Mouse (Mus musculus) megakaryocyte-erythroid progenitor cell, adult 5-6 weeks (primary cell): Measurements from ENCODE around the gene Cmtm1. TPM values are rescaled to one million over a fixed set of nuclear protein-coding genes. Genes with fewer than 3 reads are reported as not detected.
"Not testable (repeated sequence)": the region's sequence is repeated elsewhere in the genome, so short reads cannot be mapped to it uniquely, and the experiment has no call there.

Source experiments
- ATAC-seq: replicated peaks from 2 replicates; pipeline ENCODE4 v1.8.0; 2016; ENCODE audit warnings: mild to moderate bottlenecking, inconsistent platforms; ENCODE audit not compliant: severe bottlenecking, poor library complexity, low FRiP score, low TSS enrichment
- total RNA-seq, 2 experiments: library from RNA; stranded (forward) in 1 of 2; stranded (reverse) in 1 of 2; fragments of 200-1000, 215-1000 nt in 1 of 2; fragments of >200 nt in 1 of 2; fragmentation: Nextera tagmentation in 1 of 2; gene quantifications; 2 replicates each; pipeline ENCODE4 v1.2.3; 2014 to 2017

Cmtm1 gene
- total RNA-seq, 2 experiments from 2014 or later: not detected

DNA sequence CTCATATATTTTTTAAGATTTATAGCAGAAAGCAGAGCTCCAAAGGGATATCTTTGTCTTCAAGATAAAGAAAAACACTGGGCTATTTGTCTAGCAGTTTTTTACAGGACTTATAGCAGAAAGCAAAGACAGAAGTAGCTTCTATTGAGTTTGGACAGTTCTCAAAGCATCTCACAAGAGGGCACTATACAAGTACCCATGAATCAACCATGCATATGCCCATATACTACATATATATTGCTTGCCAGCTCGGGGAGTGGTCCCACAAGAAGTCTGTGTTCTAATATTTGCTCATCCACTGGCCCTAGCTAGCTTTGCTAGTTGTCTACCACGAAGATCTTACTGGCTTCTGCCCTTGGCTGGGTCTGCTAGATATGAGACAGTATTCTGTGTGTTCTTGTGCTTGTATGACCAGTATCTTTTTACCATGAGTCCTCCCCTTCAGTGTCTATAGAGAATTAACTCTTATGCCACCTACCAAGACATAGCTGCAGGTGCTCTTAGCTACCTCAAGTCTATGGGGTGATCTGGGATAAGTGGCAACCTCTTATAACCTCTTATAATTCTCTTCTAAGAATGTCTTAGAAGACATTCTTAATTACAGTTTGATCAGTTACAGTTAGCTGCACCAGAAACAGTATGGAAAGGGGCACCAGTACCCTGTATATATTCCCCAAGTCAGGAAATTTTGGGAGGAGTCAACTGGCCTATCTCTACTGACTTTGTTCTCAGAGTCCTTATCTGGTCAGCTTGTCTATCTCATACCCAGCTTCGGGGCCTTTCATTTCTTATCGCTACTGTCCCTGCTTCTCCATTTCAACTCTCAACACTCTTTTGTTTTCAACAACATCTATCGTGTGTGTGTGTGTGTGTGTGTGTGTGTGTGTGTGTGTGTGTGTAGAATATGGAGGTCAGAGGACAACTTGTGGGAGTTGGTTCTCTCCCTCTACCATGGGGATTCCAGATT is 23.0 kb upstream of the Cmtm1 start:
- peak; percentile 75 for ATAC-seq

DNA sequence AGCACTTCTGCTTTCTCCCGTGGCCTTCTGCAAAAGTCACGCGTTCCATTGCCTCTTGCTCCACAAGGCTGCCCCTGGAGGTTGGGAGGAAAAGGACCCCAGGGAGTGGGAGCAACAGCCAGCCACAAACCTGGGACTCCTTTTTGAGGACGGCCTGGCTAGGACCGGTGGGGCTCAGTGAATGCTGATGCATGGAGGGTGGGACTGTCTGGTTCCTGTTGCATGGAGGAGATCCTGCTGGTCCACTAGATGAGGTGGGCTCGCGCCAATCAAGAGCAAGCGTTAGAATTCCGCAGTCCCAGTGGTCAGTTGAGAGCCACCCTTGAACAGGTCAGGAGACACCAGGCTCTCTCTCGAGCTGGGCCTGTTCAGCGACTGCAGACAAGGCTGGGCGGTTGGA is 12.0 kb upstream of the Cmtm1 start, which contains the start of gene Cmtm2b:
TSS of gene Cmtm2b (plus strand) at position 301 of the 400 bp plus-strand sequence.
- not testable (repeated sequence) for ATAC-seq

DNA sequence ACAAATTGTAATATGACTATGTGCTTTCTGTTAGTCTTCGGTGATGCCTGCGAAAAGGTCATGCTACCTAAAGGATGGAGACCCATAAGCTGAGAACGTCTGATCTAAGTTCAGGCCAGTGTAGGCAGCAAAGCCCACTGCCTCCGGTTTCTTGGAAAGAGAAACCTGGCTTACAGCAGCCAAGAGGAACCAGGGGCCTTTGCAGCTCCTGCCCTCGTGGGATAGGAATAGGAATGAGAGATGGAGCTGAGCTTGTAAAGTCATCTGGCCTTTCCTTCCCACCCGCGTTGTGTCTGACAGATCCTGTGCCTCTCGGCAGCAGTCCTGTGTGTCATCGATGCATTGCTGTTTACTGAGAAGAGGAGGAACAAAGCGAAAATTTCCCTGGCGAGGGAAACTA is 11.3 kb upstream of the Cmtm1 start, which contains the start of gene Gm11020:
TSS of gene Gm11020 (plus strand) at position 301 of the 400 bp plus-strand sequence.
- ATAC-seq: not testable (repeated sequence)

DNA sequence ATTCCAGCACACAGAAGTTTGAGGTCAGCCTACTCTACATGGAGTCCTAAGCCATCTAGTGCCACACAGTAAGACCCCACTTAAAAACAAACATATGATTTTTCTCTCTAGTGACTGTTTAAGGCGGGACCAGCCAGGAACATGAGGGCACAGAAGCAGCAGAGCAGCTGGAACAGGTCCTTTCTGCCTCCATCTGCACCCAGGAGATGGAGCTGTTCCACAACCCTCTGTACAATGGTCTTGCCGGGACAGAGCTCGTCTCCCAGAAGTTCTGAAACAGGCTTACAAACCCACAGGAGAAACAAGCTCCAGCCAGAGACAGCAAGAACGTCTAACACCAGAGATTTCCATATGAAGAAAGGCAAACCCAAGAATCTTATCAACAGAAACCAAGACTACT is 3.4 kb upstream of the Cmtm1 start:
- no peak for ATAC-seq

DNA sequence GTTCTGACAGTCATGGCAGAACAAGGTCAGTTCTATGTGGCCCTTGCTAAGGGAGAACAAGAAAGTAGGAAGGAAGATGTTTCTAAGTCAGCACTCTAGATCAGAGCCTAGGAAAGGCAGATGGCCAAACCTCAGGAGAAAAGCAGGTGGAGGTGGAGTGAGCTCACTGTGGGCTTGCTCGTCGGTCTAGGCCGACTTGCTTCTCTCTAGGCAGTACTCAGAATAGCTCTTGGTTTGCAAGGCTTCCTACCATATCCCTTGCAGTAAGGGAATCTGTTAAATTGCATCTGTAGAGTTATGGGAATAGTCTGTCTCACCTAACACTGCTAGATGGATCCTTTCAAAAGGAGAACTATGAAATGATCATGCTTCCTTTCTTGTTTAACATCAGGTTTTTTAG is 2.1 kb upstream of the Cmtm1 start:
- not testable (repeated sequence) for ATAC-seq

DNA sequence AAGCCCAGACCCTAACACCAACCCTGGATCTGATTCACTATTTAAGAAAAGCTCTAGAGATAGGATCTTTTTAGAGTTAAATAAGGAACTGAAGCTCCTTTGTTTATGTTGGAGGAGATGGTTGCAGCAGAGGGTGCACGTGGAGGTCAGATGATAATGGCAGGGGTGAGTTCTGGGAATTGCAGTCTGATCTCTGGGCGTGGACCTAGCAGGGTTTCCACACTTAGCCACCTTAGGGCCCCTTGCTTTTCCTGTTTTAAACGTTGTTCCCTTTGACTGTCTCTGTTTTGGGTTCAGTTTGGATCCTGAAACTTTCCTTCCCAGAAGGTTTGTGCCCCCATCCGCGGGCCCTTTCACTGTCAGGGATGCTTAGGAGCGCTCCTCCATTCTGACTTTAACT is 1.6 kb downstream of the Cmtm1 start:
- not testable (repeated sequence) for ATAC-seq

DNA sequence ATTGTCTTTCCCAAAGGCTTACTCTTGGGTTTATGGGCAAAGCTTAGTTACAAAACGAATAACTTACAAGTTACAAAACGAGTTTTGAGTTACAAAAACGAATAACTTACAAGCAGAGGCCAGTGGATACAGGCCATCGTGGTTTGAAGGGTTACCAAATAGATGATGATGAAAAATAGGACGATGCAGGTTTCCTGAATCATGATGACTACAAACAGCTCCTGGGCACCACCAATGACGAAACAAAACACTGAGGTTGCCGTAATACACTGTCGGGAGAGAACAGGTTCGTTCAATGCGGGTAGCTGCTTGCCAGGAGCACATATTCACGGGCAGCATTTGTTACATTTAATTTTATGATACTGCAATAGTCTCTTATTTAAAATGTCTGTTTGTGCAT is 5.0 kb downstream of the Cmtm1 start:
- ATAC-seq: no peak

DNA sequence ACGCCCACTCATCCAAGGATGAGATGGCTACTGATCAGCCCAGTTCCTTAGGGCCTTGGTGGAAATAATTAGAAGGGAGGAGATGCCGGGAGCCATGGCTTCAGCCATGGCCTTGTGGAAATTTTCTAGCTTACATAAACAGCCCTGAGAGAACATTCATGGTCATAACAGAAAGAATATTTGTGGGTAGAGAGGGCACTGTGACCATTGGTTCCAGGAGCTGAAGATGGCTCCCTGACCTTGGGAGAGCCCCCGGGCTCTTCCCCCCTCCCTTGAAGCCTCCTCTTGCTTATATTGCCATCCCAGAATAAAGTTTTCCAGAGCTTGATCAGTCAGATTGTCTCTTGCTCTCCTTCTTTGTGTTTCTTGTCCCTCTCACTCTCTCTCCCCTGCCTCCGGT is 7.4 kb downstream of the Cmtm1 start:
- not testable (repeated sequence) for ATAC-seq

DNA sequence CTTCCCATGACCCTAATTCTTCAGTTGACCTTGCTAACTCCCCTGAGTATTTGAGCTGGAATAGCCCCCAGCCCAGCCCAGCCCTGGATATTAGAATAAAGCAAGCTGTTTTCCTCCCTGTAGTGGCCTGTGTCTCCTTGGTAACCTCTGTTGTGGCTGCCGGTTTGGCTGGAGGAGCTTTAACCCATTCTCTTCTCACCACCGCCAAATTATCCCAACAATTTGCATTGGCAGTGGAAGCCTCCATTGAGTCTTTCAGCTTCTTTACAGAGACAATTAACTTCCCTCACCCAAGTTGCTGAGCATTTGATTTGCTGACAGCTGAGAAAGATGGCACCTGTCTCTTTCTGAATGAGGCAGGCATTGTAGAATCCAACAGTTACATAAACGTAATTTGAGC is 8.4 kb downstream of the Cmtm1 start:
- not testable (repeated sequence) for ATAC-seq

DNA sequence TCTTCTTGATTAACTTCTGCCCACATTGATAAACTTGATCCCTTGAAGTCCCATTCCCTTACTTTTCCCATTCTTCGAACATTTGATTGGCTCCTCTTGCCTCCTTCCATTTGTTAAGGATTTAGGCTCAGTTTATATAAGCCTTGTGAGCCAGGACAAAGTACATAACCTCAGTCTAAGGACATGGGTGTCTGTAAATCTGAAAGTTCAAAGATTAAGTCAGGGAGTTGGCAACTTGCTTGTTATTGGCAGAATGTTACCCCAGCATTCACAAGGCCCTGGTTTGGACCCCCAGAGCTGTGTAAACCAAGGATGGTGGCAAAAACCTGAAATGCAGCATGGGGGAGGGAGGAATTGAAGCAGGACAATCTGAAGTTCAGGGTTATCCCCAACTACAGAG is 15.5 kb downstream of the Cmtm1 start:
- no peak for ATAC-seq

DNA sequence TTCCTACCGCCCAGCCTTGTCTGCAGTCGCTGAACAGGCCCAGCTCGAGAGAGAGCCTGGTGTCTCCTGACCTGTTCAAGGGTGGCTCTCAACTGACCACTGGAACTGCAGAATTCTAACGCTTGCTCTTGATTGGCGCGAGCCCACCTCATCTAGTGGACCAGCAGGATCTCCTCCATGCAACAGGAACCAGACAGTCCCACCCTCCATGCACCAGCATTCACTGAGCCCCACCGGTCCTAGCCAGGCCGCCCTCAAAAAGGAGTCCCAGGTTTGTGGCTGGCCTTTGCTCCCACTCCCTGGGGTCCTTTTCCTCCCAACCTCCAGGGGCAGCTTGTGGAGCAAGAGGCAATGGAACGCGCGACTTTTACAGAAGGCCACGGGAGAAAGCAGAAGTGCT is 16.9 kb downstream of the Cmtm1 start, which contains the start of gene Cmtm2a:
TSS of gene Cmtm2a (minus strand) at position 101 of the 400 bp plus-strand sequence.
- not testable (repeated sequence) for ATAC-seq

DNA sequence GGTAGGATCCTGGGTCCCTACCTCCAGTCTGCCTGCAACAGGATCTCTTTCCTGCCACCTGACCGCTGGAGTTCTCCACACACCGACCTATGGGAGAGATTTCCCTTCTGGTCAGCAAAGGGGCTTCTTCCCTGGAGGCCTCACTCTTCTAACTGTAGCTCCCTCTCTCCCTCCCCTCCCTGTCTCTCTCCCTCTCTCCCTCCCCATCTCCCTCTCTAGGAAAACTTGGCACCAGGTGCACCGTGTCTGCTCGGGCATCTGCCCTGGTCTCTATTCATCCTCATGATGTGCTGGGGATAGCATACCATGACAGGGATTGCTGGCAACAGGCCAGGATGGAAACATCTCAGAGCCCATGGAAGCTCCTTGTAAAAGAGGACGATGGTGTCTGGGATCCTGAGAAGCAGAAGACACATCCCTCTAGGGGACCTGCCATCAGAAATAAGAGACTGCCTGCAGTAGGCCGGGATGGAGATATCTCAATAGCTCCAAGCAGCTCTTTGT is 41.0 kb downstream of the Cmtm1 start:
- ATAC-seq: no peak

DNA sequence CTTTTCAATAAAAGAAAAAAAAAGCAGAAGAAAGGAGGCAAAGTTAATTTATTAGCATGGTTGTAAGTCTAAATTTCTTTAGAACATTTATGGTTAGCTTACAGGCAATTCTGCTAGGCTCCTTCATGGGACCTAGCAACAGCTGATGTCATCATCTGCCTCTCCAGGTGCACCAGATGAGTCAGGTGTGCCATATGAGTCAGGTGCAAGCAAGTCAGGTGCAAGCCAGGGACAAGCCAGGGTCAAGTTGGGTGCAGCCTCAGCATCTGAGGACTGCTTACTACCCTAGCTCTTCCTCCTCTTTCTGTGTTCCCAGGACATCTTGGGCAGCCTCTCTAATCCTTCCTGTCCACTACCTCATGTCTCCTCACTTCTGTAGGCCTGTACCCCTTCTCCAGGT is 41.6 kb downstream of the Cmtm1 start:
- ATAC-seq: no peak

DNA sequence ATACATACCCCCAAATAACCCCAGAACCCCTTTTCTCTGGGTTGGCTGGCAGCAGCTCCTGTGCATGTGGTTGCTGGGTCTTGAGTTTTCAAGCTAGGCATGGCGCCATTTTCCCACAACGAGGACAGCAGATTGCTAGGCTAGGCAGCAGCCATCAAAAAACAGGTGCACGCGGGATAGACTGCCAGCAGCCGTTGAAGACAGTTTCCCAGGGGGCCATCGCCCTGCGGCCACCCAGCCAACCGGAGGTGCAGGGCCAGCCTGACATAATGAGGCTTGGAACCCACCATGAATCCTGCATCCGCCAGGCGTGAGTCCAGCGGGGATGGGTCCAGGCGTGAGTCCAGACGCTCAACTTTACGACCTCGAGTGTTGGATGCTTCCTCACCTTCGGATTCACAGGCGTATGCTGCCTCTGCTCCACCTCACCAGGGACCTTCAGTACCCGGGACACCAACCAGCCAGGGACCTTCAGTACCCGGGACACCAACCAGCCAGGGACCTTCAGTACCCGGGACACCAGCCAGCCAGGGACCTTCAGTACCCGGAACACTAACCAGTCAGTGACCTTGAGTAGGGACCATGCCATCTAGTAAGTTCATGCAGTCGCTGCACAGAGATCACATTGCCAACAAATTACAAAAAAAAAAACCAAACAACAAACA is 45.5 kb downstream of the Cmtm1 start:
- ATAC-seq: not testable (repeated sequence)

DNA sequence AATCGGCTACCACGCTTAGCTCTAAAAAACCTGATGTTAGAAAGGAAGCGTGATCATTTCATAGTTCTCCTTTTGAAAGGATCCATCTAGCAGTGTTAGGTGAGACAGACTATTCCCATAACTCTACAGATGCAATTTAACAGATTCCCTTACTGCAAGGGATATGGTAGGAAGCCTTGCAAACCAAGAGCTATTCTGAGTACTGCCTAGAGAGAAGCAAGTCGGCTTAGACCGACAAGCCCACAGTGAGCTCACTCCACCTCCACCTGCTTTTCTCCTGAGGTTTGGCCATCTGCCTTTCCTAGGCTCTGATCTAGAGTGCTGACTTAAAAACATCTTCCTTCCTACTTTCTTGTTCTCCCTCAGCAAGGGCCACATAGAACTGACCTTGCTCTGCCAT is 48.1 kb downstream of the Cmtm1 start:
- not testable (repeated sequence) for ATAC-seq

DNA sequence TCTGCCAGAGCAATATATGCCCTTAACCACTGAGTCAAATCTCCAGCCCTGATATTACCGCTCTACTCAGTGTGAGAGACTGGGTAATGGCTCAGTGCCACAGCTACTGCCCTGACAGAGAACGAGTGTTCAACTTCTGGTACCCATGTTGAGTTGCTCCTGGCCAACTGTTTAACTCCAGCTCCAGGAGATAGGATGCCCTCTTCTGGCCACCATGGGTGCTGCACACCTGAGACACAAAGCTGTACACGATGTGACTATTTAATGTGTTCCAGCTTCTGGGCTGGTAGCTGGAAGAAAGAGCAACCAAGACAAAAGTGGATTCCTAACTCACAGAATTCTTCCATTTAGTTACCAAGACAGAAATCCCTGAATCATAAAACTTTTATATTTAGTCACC is 56.9 kb downstream of the Cmtm1 start:
- ATAC-seq: peak; percentile 40; the same call in 1 of the 2 replicates

DNA sequence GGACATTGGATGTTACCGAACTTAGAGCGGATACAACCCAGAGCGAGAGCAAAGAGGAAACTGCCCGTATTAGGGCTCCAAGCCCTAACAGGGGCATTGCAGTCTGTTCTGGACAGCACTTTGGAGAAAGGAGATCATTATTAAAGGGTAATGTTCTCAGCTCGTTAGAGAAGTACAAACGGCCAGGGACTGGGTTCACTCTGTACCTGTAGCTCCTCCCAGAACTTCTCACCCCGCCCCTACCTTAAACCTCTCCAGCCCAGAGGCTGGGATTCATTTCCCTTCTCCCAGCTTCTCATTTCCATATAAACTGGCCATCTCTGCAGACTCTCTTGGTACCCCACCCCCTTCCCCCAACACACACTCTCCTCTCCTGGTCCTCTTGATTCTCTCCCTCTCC is 58.5 kb downstream of the Cmtm1 start:
- ATAC-seq: no peak

DNA sequence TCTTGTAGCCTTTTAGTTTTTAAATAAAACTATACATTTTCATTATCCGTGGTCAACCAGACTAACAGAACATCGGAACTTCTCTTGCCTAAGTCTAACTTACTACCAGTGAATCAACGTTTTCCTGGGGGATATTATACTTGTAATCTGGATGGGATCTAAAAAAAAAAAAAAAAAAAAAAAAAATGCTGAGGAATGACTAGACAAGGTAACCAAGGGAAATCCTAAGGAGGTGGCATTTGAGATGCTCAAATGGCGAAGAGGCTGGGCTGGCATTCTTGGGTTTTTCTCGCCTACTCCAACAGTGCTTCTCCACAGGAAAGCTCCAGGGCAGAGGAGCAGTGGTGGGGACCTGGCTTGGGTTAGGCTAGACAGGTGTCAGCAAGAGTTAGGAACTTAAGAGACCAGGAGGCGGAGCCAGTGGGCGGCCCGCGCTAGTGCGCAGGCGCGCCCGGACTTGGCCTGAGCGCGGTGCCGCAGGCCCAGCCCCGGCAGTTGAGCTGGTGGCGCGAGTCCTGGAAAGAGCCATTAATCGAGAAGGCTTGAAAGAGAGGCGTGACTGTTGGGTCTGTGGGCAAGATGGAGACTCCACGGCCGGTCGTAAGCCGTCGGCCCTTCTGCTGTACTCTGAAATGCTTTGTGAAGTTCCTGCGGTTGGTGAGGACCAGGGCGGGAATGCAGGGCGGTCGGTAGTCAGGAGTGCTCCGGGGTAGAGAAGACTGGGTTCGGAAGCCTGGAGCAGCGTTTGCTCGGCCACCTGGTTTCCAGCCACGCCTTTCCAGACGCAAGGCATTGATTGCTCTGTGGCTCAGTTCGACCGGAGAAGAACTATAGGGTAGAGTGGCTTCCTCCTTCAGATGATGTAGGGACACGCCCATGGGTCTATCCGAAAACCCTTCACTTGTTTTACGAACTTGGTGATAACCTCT is 59.2 kb downstream of the Cmtm1 start, which contains the start of gene Cklf:
TSS of gene Cklf (plus strand) at position 423 of the 929 bp plus-strand sequence.
- ATAC-seq: peak; percentile 72

DNA sequence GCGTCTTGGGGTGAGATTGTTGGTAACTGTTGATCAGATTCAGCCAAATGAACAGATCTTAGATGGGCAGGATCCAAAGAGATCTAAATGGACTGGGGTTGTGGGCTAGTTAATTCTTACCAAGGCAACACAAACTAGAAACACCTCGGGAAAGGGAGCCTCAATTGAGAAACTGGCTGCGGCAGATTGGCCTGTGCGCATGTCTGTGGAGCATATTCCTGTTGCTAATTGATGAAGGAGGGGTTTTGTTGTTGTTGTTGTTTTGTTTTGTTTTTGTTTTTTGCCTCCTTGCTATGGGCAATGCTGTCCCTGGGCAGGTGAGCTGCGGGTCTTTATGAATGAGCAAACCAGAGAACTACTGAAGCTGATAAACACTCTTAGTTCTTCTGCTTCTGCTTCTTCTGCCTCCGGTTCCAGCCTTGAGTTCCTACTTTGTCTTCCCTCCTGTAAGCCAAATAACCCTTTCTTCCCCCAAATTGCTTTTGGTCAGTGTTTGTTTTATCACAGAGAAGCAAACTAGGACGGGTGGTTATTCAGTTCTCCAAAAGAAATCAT is 60.4 kb downstream of the Cmtm1 start:
- no peak for ATAC-seq
